Mouse (Mus musculus) embryonic facial prominence, embryonic 11.5 days (tissue): ENCODE measurements at regions not wholly inside any gene's neighbourhood (a gene's known extent, or its start where the extent isn't known, plus 50 kb on each side); places are given as distances from the start of the nearest gene placed in this dataset.

Experiments
- ATAC-seq: fragments of 200-750 bp; cut with Nextera tagmentation; replicated peaks from 2 replicates; pipeline ENCODE4 v1.8.0; 2017; ENCODE audit warnings: low read depth; ENCODE audit not compliant: insufficient number of reproducible peaks, low FRiP score, low TSS enrichment
- DNase-seq: peaks from one replicate; pipeline ENCODE4 v3.0.0-alpha.2; 2015; ENCODE audit warnings: low spot score
- H3K27ac ChIP-seq: fragments of 300-500 bp; sonication (generic); replicated peaks from 2 replicates; pipeline ENCODE4 v1.5.1; 2014; ENCODE audit warnings: mild to moderate bottlenecking, low read depth, low read length, control low read depth
- H3K27me3 ChIP-seq: fragments of 300-500 bp; sonication (generic); 2 replicates; pipeline ENCODE4 v1.6.1; 2014; ENCODE audit warnings: mild to moderate bottlenecking, low read length, moderate library complexity, mixed read lengths; ENCODE audit not compliant: control insufficient read depth, insufficient read depth
- H3K36me3 ChIP-seq: fragments of 300-500 bp; sonication (generic); replicated peaks from 2 replicates; pipeline ENCODE4 v1.6.1; 2014; ENCODE audit warnings: low read depth, mild to moderate bottlenecking, low read length, moderate library complexity, mixed read lengths; ENCODE audit not compliant: control insufficient read depth, insufficient read depth
- H3K4me1 ChIP-seq: fragments of 300-500 bp; sonication (generic); 2 replicates; pipeline ENCODE4 v1.6.1; 2014; ENCODE audit warnings: low read length, mixed read lengths; ENCODE audit not compliant: control insufficient read depth, insufficient read depth
- H3K4me2 ChIP-seq: fragments of 300-500 bp; sonication (generic); 2 replicates; pipeline ENCODE4 v1.6.1; 2014; ENCODE audit warnings: low read depth, mild to moderate bottlenecking, control low read depth, low read length, moderate library complexity
- H3K4me3 ChIP-seq: fragments of 300-500 bp; sonication (generic); 2 replicates; pipeline ENCODE4 v1.5.1; 2014; ENCODE audit warnings: low read depth, low read length, control low read depth
- H3K9ac ChIP-seq: fragments of 300-500 bp; sonication (generic); replicated peaks from 2 replicates; pipeline ENCODE4 v1.6.1; 2014; ENCODE audit warnings: mild to moderate bottlenecking, control low read depth, low read length
- H3K9me3 ChIP-seq: fragments of 300-500 bp; sonication (generic); replicated peaks from 2 replicates; pipeline ENCODE4 v1.6.1; 2016; ENCODE audit warnings: mild to moderate bottlenecking, low read length, inconsistent platforms, mixed read lengths; ENCODE audit not compliant: control insufficient read depth
- WGBS: fragments of 180-500 bp; shearing (Covaris S2); extraction: QIAGEN DNeasy Blood & Tissue Kit; methylation state at CpG from one replicate; pipeline ENCODE4 v1.1.7; 2014; 5-methylcytosine and 5-hydroxymethylcytosine counted together

DNA sequence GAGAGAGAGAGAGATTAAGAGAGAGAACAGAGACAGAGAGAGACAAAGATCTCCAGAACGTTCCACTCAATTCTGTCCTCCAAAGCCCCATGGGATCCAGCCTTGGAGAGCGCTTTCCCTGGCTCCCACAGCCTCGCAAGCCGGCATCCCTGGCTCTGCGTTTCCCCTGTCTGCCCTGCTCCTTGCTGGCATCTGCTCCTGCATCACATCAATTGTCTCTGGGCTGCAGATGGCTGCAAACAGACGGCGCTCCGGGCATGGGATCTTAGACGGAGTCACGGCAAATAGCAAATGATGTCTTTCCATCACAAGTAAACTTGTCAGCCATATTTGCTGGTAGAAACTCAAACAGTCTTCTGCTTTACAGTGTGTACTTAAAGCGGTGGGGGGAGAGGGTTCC, 428.4 kb downstream of the Cd83 start:
- DNase-seq (no peak), ATAC-seq (no peak)
- H3K4me3 ChIP-seq: no peak overlapping the region
- H3K36me3 ChIP-seq: no peaks in the 10 kb centered on the region
- no peaks in the 10 kb centered on the region for H3K4me1 ChIP-seq
- no peaks in the 10 kb centered on the region for H3K27me3 ChIP-seq
- H3K27ac ChIP-seq: no peak overlapping the region
- 74% methylated on average over 11 of the region's 11 CpGs for WGBS
- no peaks in the 10 kb centered on the region for H3K9me3 ChIP-seq
- H3K9ac ChIP-seq: no peak overlapping the region
- no peak overlapping the region for H3K4me2 ChIP-seq

DNA sequence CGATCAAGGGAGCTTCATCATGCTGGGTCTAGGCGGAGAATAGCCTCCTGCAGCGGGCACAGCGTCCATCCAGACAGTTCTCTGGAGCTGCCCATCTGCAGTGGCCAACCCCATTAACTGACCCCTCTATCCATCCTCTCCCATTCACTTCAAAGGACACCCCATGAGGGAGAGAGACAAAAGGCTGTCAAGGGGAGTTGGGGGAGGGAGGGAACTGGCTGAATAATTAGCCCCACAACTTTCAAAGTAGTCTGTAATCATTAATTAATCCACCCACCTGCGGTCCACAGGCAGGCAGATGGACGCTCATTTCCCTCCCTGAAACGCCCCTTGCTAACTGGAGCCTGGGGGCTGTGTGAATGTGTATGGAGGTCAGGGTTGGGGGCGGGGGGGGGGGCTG, 433.7 kb downstream of the Cd83 start:
- 36% methylated on average over 8 of the region's 8 CpGs for WGBS
- H3K27me3 ChIP-seq: no peaks in the 10 kb centered on the region
- H3K4me3 ChIP-seq: no peak overlapping the region
- no peak overlapping the region for H3K4me2 ChIP-seq
- ATAC-seq (no peak), DNase-seq (no peak)
- no peaks in the 10 kb centered on the region for H3K9me3 ChIP-seq
- H3K27ac ChIP-seq: no peak overlapping the region
- no peak overlapping the region for H3K9ac ChIP-seq
- H3K4me1 ChIP-seq: no peaks in the 10 kb centered on the region; the same call in 1 of the 2 replicates
- no peaks in the 10 kb centered on the region for H3K36me3 ChIP-seq

DNA sequence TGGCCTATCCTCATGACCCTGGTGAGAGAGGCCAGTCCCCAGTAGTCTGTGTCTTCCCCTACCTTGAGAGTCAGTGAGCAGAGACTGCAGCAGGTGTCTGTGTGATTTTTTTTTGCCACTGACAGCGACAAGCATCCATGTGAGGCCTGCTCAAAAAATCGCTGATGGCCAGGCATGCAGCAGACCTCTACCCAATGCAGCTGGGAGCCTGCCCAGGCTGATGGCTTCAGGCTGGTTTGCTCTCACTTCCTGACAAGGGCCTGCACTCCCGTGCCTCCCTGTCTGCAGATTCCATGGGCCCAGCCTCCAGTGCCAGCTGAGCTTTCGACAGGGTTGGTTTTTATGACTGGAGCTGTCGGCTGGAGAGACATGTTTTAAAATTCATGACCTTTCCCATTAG, 437.1 kb downstream of the Cd83 start:
- 36% methylated on average over 5 of the region's 5 CpGs for WGBS
- no peak for DNase-seq
- H3K4me1 ChIP-seq: no peaks in the 10 kb centered on the region; the same call in 1 of the 2 replicates
- no peak overlapping the region for H3K27ac ChIP-seq
- no peaks in the 10 kb centered on the region; the same call in 1 of the 2 replicates for H3K9me3 ChIP-seq
- H3K4me2 ChIP-seq: no peak overlapping the region
- no peak overlapping the region for H3K4me3 ChIP-seq
- H3K36me3 ChIP-seq: no peaks in the 10 kb centered on the region
- no peak overlapping the region for H3K9ac ChIP-seq
- no peaks in the 10 kb centered on the region for H3K27me3 ChIP-seq
- ATAC-seq: no peak

DNA sequence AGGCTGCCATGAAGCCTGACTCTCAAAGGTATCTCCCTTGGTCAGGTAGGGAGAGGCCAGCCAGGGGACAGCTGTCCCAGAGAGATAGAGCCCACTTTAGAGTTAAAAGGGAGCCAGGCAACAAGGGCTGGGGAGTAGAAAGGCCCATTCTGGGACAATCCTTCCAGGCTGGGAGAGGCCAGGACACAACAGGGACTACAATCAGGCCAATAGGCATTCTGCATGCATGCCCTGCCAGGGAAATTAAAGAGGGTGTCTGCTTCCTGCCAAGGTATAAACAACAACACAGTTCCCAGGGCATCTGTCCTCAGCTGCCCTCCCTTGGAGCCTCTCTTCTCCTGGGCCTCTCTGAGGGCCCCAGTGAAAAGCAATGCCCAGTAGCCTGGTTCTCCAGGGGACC, 437.8 kb downstream of the Cd83 start:
- Histone ChIP-seq H3K4me2 (no peak overlapping the region), H3K27me3 (no peaks in the 10 kb centered on the region), H3K4me3 (no peak overlapping the region), H3K9ac (no peak overlapping the region), H3K27ac (no peak overlapping the region), H3K36me3 (no peaks in the 10 kb centered on the region), H3K4me1 (no peaks in the 10 kb centered on the region; the same call in 1 of the 2 replicates), H3K9me3 (no peaks in the 10 kb centered on the region; the same call in 1 of the 2 replicates)
- ATAC-seq (no peak), DNase-seq (no peak)

DNA sequence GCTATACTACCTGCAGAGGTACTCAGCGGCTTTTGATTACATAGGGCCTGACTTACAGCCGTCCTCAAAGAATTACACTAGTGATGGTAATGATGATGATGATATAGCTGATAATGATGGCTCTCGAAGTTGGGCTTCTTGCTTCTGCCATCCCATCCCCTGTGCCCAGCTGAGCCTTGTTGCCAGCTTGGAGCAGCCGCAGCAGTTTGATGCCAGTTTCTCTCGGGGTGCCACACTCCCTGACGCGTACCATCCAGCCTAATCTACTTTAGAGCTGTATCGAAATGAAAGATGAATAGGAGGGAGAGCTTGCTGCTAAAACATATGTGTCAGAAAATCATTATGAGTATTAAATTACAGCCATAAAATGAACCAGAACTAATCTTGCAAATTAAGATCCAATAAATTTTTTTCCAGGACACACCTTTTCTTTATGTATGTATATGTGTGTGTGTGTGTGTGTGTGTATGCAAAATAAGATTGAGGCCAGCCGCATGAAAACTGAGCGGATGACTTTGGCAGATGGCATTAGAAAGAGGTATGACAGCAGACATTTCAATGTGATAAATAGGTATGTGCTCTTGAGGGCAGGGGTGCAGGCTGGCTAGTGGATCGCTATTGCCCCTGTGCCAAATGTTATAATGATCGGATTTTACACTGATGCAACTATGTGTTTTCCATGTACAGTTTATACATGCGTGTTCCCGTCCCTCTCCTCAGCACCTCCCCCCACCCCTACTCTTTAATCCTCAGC, 443.3 kb downstream of the Cd83 start:
- ATAC-seq (no peak), DNase-seq (no peak)
- Histone ChIP-seq H3K36me3 (no peaks in the 10 kb centered on the region), H3K9me3 (no peaks in the 10 kb centered on the region; the same call in 1 of the 2 replicates), H3K4me3 (no peak overlapping the region), H3K27ac (no peak overlapping the region), H3K4me1 (peaks cover 8% of the 10 kb centered on the region; the same call in 1 of the 2 replicates), H3K9ac (no peak overlapping the region), H3K27me3 (no peaks in the 10 kb centered on the region), H3K4me2 (no peak overlapping the region)
- WGBS: 75% methylated on average over 14 of the region's 14 CpGs

DNA sequence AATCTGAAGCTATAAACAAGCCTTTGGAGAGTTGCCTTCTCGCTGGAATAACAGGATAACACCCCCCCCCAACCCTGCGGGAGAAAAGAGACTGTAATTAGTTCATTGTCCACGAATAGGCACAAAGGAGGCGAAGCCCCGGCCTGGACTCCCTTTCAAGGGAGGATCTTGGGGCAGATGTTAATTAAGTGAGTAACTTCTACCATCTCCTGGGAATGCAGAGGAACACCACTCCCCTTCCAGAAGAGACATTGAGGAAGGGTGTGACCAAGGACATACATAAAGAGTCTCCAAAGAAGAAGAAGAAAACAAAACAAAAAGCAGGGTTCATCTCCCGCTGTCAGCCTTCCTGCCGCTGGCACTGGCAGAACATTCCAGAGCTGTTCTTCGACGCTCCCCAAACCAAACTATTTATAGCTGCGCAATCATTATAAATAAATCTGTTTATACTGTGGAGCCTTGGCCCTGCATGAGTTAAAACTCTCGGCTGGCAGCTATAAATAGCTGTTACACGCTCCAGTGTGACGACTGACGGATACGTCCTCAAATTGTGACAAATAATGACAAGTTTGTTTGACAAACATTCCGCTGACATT, 444.1 kb downstream of the Cd83 start:
- ATAC-seq: no peak
- 15% methylated on average over 16 of the region's 16 CpGs for WGBS
- H3K4me2 ChIP-seq: no peak overlapping the region

DNA sequence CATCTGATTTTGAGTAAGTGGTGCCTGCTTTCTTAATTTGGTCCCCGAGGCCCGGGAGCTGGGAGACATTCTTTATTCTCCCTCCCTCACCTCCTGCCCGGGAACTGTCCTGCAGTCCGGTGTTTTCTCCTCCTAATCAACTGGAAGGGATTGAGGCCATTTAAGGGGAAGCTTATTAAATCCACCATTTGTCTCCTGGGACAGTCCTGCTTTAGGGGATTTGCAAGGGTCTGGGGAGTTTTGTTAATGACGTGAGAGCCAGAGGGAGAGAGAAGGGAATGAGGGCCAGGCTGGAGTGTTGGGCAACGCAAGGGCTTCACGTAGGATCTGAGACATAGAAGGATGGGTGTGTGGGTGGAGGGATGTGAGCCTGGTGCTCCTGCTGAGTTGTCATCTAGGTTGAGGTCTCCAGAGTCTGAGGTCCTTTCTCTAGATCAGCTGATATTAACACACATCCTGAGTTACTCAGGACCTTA, 444.6 kb downstream of the Cd83 start:
- no peaks in the 10 kb centered on the region for H3K27me3 ChIP-seq
- ATAC-seq: no peak
- no peaks in the 10 kb centered on the region; the same call in 1 of the 2 replicates for H3K9me3 ChIP-seq
- H3K4me3 ChIP-seq: no peak overlapping the region
- WGBS: 9% methylated on average over 7 of the region's 7 CpGs
- H3K9ac ChIP-seq: no peak overlapping the region
- peaks cover 8% of the 10 kb centered on the region; the same call in 1 of the 2 replicates for H3K4me1 ChIP-seq
- no peak overlapping the region for H3K4me2 ChIP-seq
- H3K27ac ChIP-seq: no peak overlapping the region
- no peaks in the 10 kb centered on the region for H3K36me3 ChIP-seq
- no peak for DNase-seq

More for the DNA sequence above, 444.1 kb downstream of the Cd83 start:
- Histone ChIP-seq H3K4me1 (peaks cover 8% of the 10 kb centered on the region; the same call in 1 of the 2 replicates), H3K27me3 (no peaks in the 10 kb centered on the region), H3K4me3 (no peak overlapping the region), H3K27ac (no peak overlapping the region), H3K36me3 (no peaks in the 10 kb centered on the region), H3K9me3 (no peaks in the 10 kb centered on the region; the same call in 1 of the 2 replicates), H3K9ac (no peak overlapping the region)
- DNase-seq: peak; percentile 29

DNA sequence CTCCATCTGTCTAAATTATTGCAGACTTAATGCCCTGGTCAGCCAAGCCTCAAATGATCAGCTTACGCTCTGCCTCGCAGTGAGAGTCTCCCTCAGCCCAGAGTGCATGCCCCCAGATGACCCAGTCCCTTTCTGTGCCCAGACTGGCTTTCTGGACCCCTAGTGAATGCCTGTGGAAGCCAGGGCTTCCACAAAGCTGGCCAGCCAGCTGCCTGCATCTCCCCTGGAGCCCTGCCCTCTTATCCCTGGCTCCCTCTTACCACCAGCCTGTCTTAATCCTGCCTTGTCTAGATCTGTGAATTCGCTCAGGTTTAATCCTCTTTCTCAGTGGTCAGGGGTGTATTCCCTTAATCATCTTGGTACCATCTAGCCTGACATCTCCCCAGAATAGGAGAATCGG, 446.8 kb downstream of the Cd83 start:
- no peak for DNase-seq
- WGBS: 33% methylated on average over 4 of the region's 4 CpGs
- ATAC-seq: no peak

More for the DNA sequence above, 446.8 kb downstream of the Cd83 start:
- Histone ChIP-seq H3K36me3 (no peaks in the 10 kb centered on the region), H3K4me1 (peaks cover 8% of the 10 kb centered on the region; the same call in 1 of the 2 replicates), H3K9ac (no peak overlapping the region), H3K4me3 (no peak overlapping the region), H3K27me3 (no peaks in the 10 kb centered on the region), H3K9me3 (no peaks in the 10 kb centered on the region), H3K4me2 (no peak overlapping the region), H3K27ac (no peak overlapping the region)
